Mouse (Mus musculus): ENCODE results near the gene Gpt2. TPM values are rescaled to one million over a fixed set of nuclear protein-coding genes. Genes with fewer than 3 reads are reported as not detected.

The Gpt2 gene
- polyA plus RNA-seq, 1 experiment from 2014 or later = 46.3 TPM

DNA sequence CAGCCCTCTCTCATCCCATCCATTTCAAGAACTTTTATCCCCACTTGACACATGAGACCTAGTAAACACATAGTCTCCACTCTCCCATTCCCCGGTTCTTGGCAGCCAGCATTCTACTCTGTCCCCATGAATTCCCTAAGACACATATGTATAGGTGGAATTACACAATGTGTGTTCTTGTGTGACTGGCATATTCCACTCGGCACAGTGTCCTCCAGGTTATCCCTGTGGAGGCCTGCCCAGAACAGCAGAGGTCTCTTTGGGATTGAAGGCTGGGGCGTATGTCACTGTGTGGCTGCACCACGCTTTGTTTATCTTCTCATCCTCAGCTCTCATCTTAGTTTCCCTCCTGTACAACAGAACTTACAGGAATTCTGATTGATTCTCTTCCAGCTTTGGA, 28.2 kb downstream of the Gpt2 start:
- no peaks in the 10 kb centered on the region for H3K27me3 ChIP-seq
- in situ Hi-C loops (cut with MboI; ENCODE audit: low pct_unique_long_range_greater_than_20kb) = no loop called here
- no peak for TF ChIP-seq CTCF (IDR thresholded peaks at IDR 0.05)
- DNase-seq (ENCODE audit: low read depth, low spot score) = no peak
- ChIA-PET POLR2A (no interaction called here), CTCF (no interaction called here)
- no peak for ATAC-seq

DNA sequence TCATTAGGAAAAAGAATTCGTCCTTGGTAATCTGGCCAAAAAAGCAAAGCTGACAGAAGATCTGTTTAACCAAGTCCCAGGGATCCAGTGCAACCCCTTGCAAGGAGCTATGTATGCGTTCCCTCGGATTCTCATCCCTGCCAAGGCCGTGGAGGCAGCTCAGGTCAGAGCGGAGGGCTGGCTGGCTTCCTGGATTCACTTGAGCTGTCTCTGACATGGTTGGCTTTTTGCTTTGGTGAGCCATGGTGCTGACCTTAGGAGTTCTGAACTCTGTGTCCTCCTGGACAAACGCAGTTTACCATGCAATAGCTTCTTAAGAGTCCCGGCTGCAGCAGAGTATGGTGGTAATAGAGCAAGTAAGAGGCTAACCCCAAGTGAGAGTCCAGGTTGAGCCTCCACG, 29.0 kb downstream of the Gpt2 start:
- DNase-seq (ENCODE audit: low read depth, low spot score) (no peak), ATAC-seq (no peak)
- ChIA-PET POLR2A (interaction anchor here (0.8 kb wide), 1 partner anchor 20 kb away, joined by 3 read pairs; no protein-coding TSS in a partner anchor), CTCF (no interaction called here)
- no peaks in the 10 kb centered on the region for H3K27me3 ChIP-seq
- in situ Hi-C loops (cut with MboI; ENCODE audit: low pct_unique_long_range_greater_than_20kb) = no loop called here
- no peak for TF ChIP-seq CTCF (IDR thresholded peaks at IDR 0.05)

DNA sequence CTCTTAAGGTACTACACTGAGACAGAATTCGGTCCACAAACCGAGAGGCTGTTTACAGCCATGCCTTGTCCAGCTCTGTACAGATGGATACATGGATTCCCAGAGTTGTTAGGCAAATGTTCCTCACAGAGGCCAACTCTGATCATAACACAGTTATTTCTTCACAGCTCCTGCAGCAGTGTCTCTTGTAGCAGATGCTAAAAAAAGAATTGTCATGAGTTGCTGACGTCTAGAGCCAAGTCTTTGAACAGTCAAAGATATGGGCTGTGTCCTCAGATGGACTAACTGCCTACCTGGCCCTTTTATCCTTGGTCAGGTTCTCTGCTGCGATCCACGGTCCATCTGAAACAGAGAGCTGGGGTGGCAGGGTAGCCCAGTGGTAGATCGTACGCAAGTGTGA, 31.7 kb downstream of the Gpt2 start:
- ATAC-seq (no peak), DNase-seq (ENCODE audit: low read depth, low spot score) (no peak)
- in situ Hi-C loops (cut with MboI; ENCODE audit: low pct_unique_long_range_greater_than_20kb) = no loop called here
- TF ChIP-seq CTCF (IDR thresholded peaks at IDR 0.05) = no peak
- CTCF ChIA-PET = interaction anchor here (0.9 kb wide), 1 partner anchor 63 kb away, joined by 3 read pairs; no protein-coding TSS in a partner anchor
- POLR2A ChIA-PET = no interaction called here
- H3K27me3 ChIP-seq = no peaks in the 10 kb centered on the region

DNA sequence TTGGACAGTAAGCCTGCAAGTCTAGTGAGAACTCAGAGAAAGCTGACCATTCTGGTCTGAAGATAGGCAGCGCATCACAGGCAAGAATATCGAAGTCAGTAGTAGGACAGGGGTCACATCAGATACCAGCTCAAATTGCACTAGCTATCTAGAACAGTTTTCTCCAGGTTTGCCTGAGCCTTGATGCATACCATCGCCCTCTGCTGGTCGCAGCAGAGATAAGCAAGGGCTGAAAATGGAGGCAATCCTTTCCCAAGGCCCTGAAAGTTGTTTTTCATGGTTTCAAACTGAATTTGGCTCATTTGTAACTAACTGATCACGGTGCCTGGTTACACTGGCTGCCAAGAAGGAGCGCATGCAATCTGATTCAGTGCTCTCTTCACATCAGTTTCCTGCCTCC, 33.7 kb downstream of the Gpt2 start:
- DNase-seq (ENCODE audit: low read depth, low spot score) (no peak), ATAC-seq (no peak)
- no peaks in the 10 kb centered on the region for H3K27me3 ChIP-seq
- in situ Hi-C loops (cut with MboI; ENCODE audit: low pct_unique_long_range_greater_than_20kb) = loop anchor here (5.0 kb wide), 1 partner anchor 69 kb away; no protein-coding TSS in a partner anchor
- POLR2A ChIA-PET = no interaction called here
- TF ChIP-seq CTCF (IDR thresholded peaks at IDR 0.05) = peak; percentile 95
- CTCF ChIA-PET = interaction anchor here (0.6 to 1.8 kb wide), 11 partner anchors 9 to 80 kb away, joined by 3 to 10 read pairs (median 4); no protein-coding TSS in a partner anchor

DNA sequence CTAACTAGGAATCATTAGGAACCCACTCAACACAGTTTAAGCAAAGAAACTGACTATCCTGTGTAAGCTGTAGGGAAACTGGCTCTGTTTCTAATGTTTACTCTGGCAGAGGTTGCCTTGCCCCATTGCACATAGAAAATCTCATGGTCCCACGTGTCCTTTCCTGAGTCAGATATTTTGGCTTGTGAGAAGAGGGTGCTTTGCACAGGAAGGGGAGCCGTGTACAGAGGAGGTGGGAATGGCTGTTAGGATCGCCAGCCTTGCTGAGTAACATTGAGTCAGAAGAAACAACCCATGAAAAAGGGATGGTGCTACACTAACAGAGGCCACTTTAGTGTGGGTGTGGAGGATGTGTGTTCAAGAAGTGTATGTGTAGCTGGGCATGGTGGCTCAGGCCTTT, 36.6 kb downstream of the Gpt2 start:
- DNase-seq (ENCODE audit: low read depth, low spot score) = peak; percentile 37
- peak; percentile 68 for ATAC-seq
- no peaks in the 10 kb centered on the region for H3K27me3 ChIP-seq
- ChIA-PET CTCF (interaction anchor here (0.7 to 2.1 kb wide), 5 partner anchors 10 to 74 kb away, joined by 3 to 7 read pairs (median 3); no protein-coding TSS in a partner anchor), POLR2A (no interaction called here)
- TF ChIP-seq CTCF (IDR thresholded peaks at IDR 0.05) = no peak
- in situ Hi-C loops (cut with MboI; ENCODE audit: low pct_unique_long_range_greater_than_20kb) = loop anchor here (5.0 kb wide), 1 partner anchor 72 kb away; no protein-coding TSS in a partner anchor

DNA sequence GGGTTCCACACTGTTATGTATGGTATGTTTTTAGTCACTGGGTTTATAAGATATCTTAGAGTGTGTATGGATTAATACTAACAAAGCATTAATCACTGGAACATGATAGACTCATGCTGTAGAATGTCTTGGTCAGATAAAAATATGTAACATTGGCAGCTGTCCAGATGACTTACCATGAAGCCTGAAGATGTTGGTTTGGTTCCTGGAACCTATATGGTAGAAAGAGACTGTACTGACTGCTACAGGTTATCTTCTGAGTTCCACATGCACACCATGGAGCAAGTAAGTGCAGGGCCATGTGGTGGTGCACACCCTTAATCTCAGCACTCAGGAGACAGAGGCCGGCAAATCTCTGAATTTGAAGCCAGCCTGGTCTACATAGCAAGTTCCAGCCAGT, 38.3 kb downstream of the Gpt2 start:
- in situ Hi-C loops (cut with MboI; ENCODE audit: low pct_unique_long_range_greater_than_20kb) = no loop called here
- DNase-seq (ENCODE audit: low read depth, low spot score) = no peak
- POLR2A ChIA-PET = interaction anchor here (1.1 kb wide), 1 partner anchor 13 kb away, joined by 3 read pairs; no protein-coding TSS in a partner anchor
- H3K27me3 ChIP-seq = no peaks in the 10 kb centered on the region
- ATAC-seq = no peak
- no peak for TF ChIP-seq CTCF (IDR thresholded peaks at IDR 0.05)
- CTCF ChIA-PET = no interaction called here

DNA sequence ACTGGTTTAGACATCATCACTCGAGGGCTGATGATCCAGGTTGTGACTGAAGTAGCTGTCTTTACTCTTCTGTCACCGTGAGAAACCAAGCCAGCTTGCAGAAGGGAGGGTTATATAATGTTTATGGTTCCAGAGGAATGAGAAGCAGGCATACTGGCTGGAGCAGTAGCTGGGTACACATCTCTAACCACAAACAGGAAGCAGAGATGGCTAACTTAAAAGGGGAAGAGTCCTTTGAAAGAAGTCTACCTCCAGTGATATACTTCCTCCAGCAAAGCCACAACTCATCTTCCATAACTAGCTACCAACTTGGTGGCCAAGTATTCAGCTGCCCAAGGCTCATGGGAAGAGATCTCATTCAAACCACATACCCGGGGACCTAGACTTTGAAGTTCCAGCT, 39.1 kb downstream of the Gpt2 start:
- H3K27me3 ChIP-seq = no peaks in the 10 kb centered on the region
- no peak for TF ChIP-seq CTCF (IDR thresholded peaks at IDR 0.05)
- ChIA-PET POLR2A (interaction anchor here (1.1 kb wide), 1 partner anchor 14 kb away, joined by 3 read pairs; no protein-coding TSS in a partner anchor), CTCF (interaction anchor here (1.3 to 1.4 kb wide), 2 partner anchors 12 to 1054 kb away, joined by 3 to 5 read pairs; no protein-coding TSS in a partner anchor)
- ATAC-seq (no peak), DNase-seq (ENCODE audit: low read depth, low spot score) (no peak)
- in situ Hi-C loops (cut with MboI; ENCODE audit: low pct_unique_long_range_greater_than_20kb) = no loop called here

DNA sequence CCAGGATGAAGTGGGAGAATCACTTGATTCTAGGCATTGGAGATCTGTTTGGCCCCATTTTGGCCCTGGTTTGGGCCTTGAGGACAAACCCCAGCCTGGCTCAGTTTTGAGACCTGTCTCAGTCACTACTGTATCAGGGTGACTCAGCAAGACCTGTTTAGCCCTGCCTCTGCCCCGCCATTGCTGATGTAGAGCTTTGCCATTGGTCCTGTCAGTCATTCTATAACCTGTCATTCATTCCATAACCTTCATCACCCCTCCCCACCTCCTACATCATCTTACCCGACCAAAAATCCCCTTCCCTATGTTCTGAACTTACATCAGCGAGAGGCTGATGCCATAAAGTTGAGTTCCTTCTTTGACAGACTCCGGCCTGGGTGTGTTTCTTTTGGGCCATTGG, 40.5 kb downstream of the Gpt2 start:
- no peaks in the 10 kb centered on the region for H3K27me3 ChIP-seq
- CTCF ChIA-PET = interaction anchor here (1.5 kb wide), 1 partner anchor 10 kb away, joined by 4 read pairs; no protein-coding TSS in a partner anchor
- no peak for DNase-seq (ENCODE audit: low read depth, low spot score)
- in situ Hi-C loops (cut with MboI; ENCODE audit: low pct_unique_long_range_greater_than_20kb) = no loop called here
- POLR2A ChIA-PET = no interaction called here
- no peak for TF ChIP-seq CTCF (IDR thresholded peaks at IDR 0.05)
- no peak for ATAC-seq

DNA sequence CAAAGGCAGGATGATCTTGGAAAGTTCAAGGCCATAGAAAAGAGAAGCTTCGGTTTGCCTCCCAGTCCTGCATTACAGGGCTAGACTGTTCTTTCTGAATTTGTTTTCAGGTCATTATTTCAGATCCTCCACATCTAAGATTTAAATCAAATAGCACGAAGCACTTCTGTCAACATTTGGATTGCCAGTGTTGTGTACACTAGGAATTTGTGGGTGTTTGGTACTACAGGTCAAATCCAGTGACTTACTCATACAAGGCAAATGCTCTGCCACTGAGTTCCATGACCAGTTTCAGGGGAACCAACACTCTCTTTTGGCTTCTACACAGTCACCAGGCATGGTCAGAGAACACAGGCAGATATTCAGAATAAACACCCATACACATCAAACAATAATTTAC, 41.1 kb downstream of the Gpt2 start:
- in situ Hi-C loops (cut with MboI; ENCODE audit: low pct_unique_long_range_greater_than_20kb) = no loop called here
- no peaks in the 10 kb centered on the region for H3K27me3 ChIP-seq
- TF ChIP-seq CTCF (IDR thresholded peaks at IDR 0.05) = no peak
- DNase-seq (ENCODE audit: low read depth, low spot score) (no peak), ATAC-seq (no peak)
- ChIA-PET POLR2A (no interaction called here), CTCF (interaction anchor here (1.4 to 1.9 kb wide), 3 partner anchors 9 to 16 kb away, joined by 4 to 5 read pairs (median 4); no protein-coding TSS in a partner anchor)

DNA sequence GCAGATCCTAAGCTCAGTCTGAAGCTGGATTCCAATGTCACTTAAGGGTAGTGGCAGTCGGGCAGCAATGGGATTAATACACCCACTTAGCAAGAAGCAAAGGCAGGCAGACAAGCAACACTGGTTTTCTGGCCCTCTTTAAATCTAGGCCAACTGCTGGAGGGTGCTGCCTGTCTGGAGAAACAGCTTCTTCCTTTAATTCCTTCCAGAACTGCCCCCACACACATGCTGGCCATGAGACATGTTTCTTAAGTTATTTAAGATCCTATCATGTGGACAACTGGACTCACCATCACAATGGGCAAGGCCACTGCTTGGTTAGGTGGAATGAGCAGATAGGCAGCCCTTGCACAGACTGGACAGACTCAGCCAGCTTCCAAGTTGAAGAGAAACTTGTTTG, 41.8 kb downstream of the Gpt2 start:
- no peak for DNase-seq (ENCODE audit: low read depth, low spot score)
- H3K27me3 ChIP-seq = no peaks in the 10 kb centered on the region
- POLR2A ChIA-PET = no interaction called here
- in situ Hi-C loops (cut with MboI; ENCODE audit: low pct_unique_long_range_greater_than_20kb) = no loop called here
- CTCF ChIA-PET = interaction anchor here (1.4 to 1.9 kb wide), 3 partner anchors 9 to 15 kb away, joined by 4 to 5 read pairs (median 4); no protein-coding TSS in a partner anchor
- TF ChIP-seq CTCF (IDR thresholded peaks at IDR 0.05) = no peak
- no peak for ATAC-seq

DNA sequence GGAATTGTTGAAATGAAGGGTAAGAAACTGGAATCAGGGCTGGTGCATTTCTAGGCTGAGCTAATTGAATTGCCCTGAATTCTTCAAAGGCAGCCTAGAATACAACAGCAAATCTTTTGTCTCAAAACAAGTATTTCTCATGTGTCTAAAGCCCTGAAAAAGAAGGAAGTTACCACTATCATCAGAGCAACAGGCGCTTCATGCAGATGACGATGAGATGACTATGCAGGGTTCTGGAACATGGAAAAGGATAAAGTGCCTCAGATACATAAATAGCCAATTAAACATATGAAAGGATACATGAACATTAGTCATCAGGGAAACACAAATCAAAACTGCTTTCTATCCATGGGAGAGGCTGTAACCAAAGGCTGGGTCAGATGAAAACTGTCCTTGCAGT, 44.0 kb downstream of the Gpt2 start:
- ChIA-PET CTCF (interaction anchor here (1.1 to 1.6 kb wide), 2 partner anchors 12 to 15 kb away, joined by 3 to 4 read pairs; no protein-coding TSS in a partner anchor), POLR2A (no interaction called here)
- in situ Hi-C loops (cut with MboI; ENCODE audit: low pct_unique_long_range_greater_than_20kb) = no loop called here
- ATAC-seq = no peak
- DNase-seq (ENCODE audit: low read depth, low spot score) = no peak
- no peak for TF ChIP-seq CTCF (IDR thresholded peaks at IDR 0.05)
- H3K27me3 ChIP-seq = no peaks in the 10 kb centered on the region

Data from Patski (cell line).